Mouse (Mus musculus) embryonic fibroblast, embryonic 13.5 days (primary cell): Measurements from ENCODE around the gene Lxn.

Experiments used
- CTCF ChIP-seq: IDR thresholded peaks from 2 replicates; pipeline ENCODE4 v1.5.1; 2011; ENCODE audit warnings: mild to moderate bottlenecking, control low read depth, low read length, moderate library complexity, borderline replicate concordance; ENCODE audit not compliant: insufficient read depth
- POLR2A ChIP-seq: IDR thresholded peaks from 2 replicates; pipeline ENCODE4 v1.6.1; 2011; ENCODE audit warnings: low read depth, mild to moderate bottlenecking, control low read depth, low read length, moderate library complexity

DNA sequence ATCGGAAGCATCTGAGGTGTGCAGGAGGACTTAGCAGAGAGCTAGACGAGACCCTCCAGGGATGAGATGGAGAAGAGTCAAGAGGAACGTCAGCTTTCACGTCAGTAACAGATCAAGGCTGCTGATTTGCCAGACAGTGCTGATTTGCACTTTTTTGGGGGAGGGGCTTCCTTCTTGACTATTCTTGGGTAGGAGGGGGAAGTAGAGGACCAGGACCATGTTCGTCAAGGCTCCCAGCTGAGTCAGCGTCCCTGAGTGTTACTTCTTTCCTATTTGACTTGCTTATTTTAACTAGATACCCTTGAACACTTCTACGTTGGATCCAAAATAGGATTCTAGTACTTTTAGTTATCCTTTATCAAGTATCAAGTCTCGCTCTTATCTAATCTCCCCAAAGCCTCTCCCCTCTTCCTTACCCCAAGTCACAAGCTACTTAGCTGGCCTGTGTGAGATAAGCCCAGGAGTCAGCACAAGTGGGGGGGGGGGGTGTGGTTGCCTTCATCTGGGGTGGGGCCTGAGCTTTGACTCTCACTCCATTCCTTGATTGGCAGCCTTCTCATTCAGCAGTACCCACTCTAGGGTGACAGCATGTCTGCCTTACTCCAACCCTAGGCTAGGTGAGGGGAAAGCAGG is 35.2 kb upstream of the Lxn start:
- TF ChIP-seq POLR2A, result no peak
- no peak for TF ChIP-seq CTCF
